Mouse (Mus musculus): ENCODE results near the gene Ttc7. TPM values are rescaled to one million over a fixed set of nuclear protein-coding genes. Genes with fewer than 3 reads are reported as not detected.

Ttc7 gene
- total and polyA plus RNA-seq, 3 experiments, result 22.8 to 42.4 TPM; not detected in 1

DNA sequence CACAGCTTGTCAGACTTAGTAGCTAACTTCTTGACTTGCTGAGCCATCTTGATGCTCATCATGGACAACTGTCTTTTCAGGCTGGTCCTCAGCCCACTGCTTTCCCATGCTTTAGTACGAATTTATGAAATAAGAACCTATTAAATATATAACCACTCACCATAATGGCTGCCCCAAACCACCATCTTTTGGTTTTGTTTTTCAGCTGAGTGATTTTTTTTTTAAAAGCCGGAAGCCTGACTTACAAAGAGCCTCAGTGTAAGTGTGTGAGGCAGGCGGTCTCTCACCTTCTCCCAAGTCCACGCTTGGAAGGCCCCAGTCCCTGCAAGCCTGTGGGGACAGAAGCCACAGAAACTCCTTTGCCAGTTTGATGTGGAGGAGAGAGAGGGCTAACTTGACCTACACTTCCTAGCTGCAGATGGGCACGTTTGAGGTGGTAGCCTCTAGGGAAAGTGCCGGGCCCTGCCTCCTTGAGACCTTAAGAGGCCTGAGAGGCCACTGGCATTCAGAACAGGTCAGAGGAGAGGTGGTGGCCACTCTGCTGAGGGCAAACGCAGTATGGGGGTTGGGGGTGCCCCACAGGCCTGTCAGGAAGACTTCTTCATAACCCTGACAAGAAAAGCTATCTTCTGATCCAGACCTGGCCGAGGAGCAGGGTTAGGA lies 3.9 kb downstream of the Ttc7 start:
- TF ChIP-seq ZNF384 (IDR thresholded peaks at IDR 0.05; ENCODE audit: low read depth, low read length) (no peak), SMC3 (IDR thresholded peaks at IDR 0.05; ENCODE audit: low read depth, low read length) (no peak), GATA1 (IDR thresholded peaks at IDR 0.05; ENCODE audit: low read depth, low read length) (no peak), CHD1 (IDR thresholded peaks at IDR 0.05; ENCODE audit: low read depth, low read length) (no peak), EP300 (IDR thresholded peaks at IDR 0.05; ENCODE audit: low read depth in 1 of 2, low read length in 2 of 2) (no peak), MEF2A (IDR thresholded peaks at IDR 0.05; ENCODE audit: extremely low read depth, insufficient replicate concordance, low read depth, low read length, poor library complexity, severe bottlenecking) (no peak), KAT2A (conservative IDR thresholded peaks at IDR 0.05; ENCODE audit: low read depth, low read length) (no peak)

DNA sequence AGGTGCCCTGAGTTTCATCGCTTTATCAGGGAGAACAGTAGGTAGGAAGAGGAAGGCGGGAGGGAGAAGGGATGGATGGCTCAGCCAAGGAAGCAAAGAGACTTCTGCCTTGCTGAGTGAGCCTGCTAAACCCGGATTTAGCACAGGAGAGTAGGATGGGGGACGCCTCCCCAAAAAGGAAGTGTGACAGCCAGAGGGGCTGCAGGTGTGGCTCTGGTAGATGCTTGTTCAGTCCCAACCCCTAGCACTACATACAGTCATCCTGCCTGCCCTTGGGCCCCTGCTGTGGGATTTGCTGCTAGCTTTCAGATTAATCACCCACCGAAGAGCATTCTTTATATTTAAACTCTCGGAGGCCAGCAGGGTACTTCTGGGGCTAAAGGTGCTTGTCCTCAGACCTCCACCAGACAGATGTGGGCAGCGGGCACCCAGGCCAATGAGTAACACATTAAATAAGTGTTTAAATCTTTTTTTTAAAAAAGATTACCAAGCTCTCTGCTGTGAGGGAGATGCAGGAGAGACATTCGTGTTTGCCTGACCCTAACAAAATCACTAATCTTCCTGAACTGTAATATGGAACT lies 4.6 kb downstream of the Ttc7 start:
- Histone ChIP-seq H3K9ac (ENCODE audit: control insufficient read depth, low read depth, low read length, poor library complexity, severe bottlenecking) (no peak overlapping the region), H3K79me2 (ENCODE audit: control insufficient read depth, insufficient read depth, low read length, poor library complexity) (peaks cover 12% of the 10 kb centered on the region), H3K4me3 (ENCODE audit: control insufficient read depth in 1 of 2, insufficient read depth in 1 of 2, low read depth in 2 of 2, low read length in 2 of 2) (no peak overlapping the region), H3K27me3 (ENCODE audit: control insufficient read depth in 1 of 2, insufficient read depth in 2 of 2, low read length in 2 of 2) (no peaks in the 10 kb centered on the region), H3K9me3 (replicated peaks; ENCODE audit: insufficient read depth, low read length) (no peaks in the 10 kb centered on the region), H3K36me3 (ENCODE audit: control insufficient read depth in 1 of 2, insufficient read depth in 2 of 2, low read length in 2 of 2) (no peaks in the 10 kb centered on the region; a peak in 1 of 4 replicates), H3K27ac (ENCODE audit: control insufficient read depth, low read depth, low read length) (no peak overlapping the region), H3K4me1 (ENCODE audit: control insufficient read depth in 1 of 2, insufficient read depth in 2 of 2, low read length in 2 of 2) (peaks cover 0 to 5% of the 10 kb centered on the region in 2 experiments; a peak in 1 of 4 replicates)
- DNase-seq (ENCODE audit: low read depth, low spot score), result no peak
- TF ChIP-seq CHD2 (IDR thresholded peaks at IDR 0.05; ENCODE audit: low read length) (no peak), ZNF384 (IDR thresholded peaks at IDR 0.05; ENCODE audit: low read depth, low read length) (no peak), SIN3A (IDR thresholded peaks at IDR 0.05; ENCODE audit: low read length) (no peak)

More for the DNA sequence above, 3.9 kb downstream of the Ttc7 start:
- peaks cover 12% of the 10 kb centered on the region for H3K79me2 ChIP-seq (ENCODE audit: control insufficient read depth, insufficient read depth, low read length, poor library complexity)
- no peak overlapping the region for H3K9ac ChIP-seq (ENCODE audit: control insufficient read depth, low read depth, low read length, poor library complexity, severe bottlenecking)
- no peaks in the 10 kb centered on the region for H3K27me3 ChIP-seq (ENCODE audit: control insufficient read depth in 1 of 2, insufficient read depth in 2 of 2, low read length in 2 of 2)
- no peaks in the 10 kb centered on the region for H3K9me3 ChIP-seq (replicated peaks; ENCODE audit: insufficient read depth, low read length)
- no peak for DNase-seq (ENCODE audit: low read depth, low spot score)
- H3K4me1 ChIP-seq (ENCODE audit: control insufficient read depth in 1 of 2, insufficient read depth in 2 of 2, low read length in 2 of 2), result peaks cover 0 to 5% of the 10 kb centered on the region in 2 experiments; a peak in 1 of 4 replicates
- no peaks in the 10 kb centered on the region; a peak in 1 of 4 replicates for H3K36me3 ChIP-seq (ENCODE audit: control insufficient read depth in 1 of 2, insufficient read depth in 2 of 2, low read length in 2 of 2)
- H3K27ac ChIP-seq (ENCODE audit: control insufficient read depth, low read depth, low read length), result no peak overlapping the region
- no peak overlapping the region for H3K4me3 ChIP-seq (ENCODE audit: control insufficient read depth in 1 of 2, insufficient read depth in 1 of 2, low read depth in 2 of 2, low read length in 2 of 2)

DNA sequence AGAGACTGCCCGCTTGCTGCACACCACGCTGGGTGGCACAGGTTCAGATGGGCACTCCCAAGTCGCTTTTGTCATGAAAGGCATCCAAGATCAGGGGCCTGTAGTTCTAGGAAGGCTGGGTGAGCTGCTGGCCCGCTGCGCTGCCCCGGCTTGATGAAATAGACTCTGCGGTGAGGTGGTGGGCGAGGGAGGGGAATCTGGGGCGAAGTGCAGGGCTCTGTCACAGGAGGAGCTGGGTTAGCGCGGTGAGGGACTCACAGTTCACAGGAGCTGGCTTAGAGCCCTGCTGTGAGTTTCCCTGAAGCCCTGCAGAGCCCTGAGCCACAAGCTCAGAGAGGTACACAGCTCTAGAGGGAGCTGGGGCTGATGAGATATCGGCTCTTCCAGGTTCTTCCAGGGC lies 5.4 kb downstream of the Ttc7 start:
- H3K9me3 ChIP-seq (replicated peaks; ENCODE audit: insufficient read depth, low read length), result no peaks in the 10 kb centered on the region
- no peak for DNase-seq (ENCODE audit: low read depth, low spot score)
- H3K4me1 ChIP-seq (ENCODE audit: control insufficient read depth in 1 of 2, insufficient read depth in 2 of 2, low read length in 2 of 2), result peaks cover 0 to 5% of the 10 kb centered on the region in 2 experiments; a peak in 1 of 4 replicates
- no peaks in the 10 kb centered on the region; a peak in 1 of 4 replicates for H3K36me3 ChIP-seq (ENCODE audit: control insufficient read depth in 1 of 2, insufficient read depth in 2 of 2, low read length in 2 of 2)
- H3K4me3 ChIP-seq (ENCODE audit: control insufficient read depth in 1 of 2, insufficient read depth in 1 of 2, low read depth in 2 of 2, low read length in 2 of 2), result no peak overlapping the region
- no peak overlapping the region for H3K9ac ChIP-seq (ENCODE audit: control insufficient read depth, low read depth, low read length, poor library complexity, severe bottlenecking)
- H3K79me2 ChIP-seq (ENCODE audit: control insufficient read depth, insufficient read depth, low read length, poor library complexity), result peaks cover 7% of the 10 kb centered on the region
- H3K27me3 ChIP-seq (ENCODE audit: control insufficient read depth in 1 of 2, insufficient read depth in 2 of 2, low read length in 2 of 2), result no peaks in the 10 kb centered on the region
- H3K27ac ChIP-seq (ENCODE audit: control insufficient read depth, low read depth, low read length), result no peak overlapping the region
- TF ChIP-seq ZMIZ1 (IDR thresholded peaks at IDR 0.05; ENCODE audit: low read depth, low read length) (no peak), UBTF (IDR thresholded peaks at IDR 0.05; ENCODE audit: borderline replicate concordance, insufficient read depth, low read depth, low read length) (no peak), USF2 (IDR thresholded peaks at IDR 0.05; ENCODE audit: borderline replicate concordance in 1 of 2, insufficient read depth in 1 of 2, low read depth in 1 of 2, low read length in 2 of 2) (no peak), GABPA (IDR thresholded peaks at IDR 0.05; ENCODE audit: low read depth, low read length) (no peak), POLR2AphosphoS2 (IDR thresholded peaks at IDR 0.05; ENCODE audit: low read length) (no peak), SMC3 (IDR thresholded peaks at IDR 0.05; ENCODE audit: low read depth, low read length) (no peak), HCFC1 (IDR thresholded peaks at IDR 0.05; ENCODE audit: low read depth, low read length) (no peak), NRF1 (IDR thresholded peaks at IDR 0.05; ENCODE audit: insufficient read depth, low read depth, low read length, poor library complexity, severe bottlenecking) (no peak), POLR2AphosphoS5 (IDR thresholded peaks at IDR 0.05; ENCODE audit: borderline replicate concordance, low read depth, low read length) (no peak), CHD2 (IDR thresholded peaks at IDR 0.05; ENCODE audit: low read length) (no peak), MAZ (IDR thresholded peaks at IDR 0.05; ENCODE audit: low read depth, low read length) (no peak), SIN3A (IDR thresholded peaks at IDR 0.05; ENCODE audit: low read length) (no peak), POLR2A (IDR thresholded peaks at IDR 0.05; ENCODE audit: control insufficient read depth in 1 of 2, insufficient read depth in 1 of 2, low read depth in 1 of 2, low read length in 2 of 2, poor library complexity in 1 of 2) (no peak), MAX (IDR thresholded peaks at IDR 0.05; ENCODE audit: low read length) (no peak), TBP (IDR thresholded peaks at IDR 0.05; ENCODE audit: low read depth, low read length) (no peak), ZNF384 (IDR thresholded peaks at IDR 0.05; ENCODE audit: low read depth, low read length) (no peak), CHD1 (IDR thresholded peaks at IDR 0.05; ENCODE audit: low read depth, low read length) (no peak), ETS1 (IDR thresholded peaks at IDR 0.05; ENCODE audit: low read depth, low read length) (no peak), ZKSCAN1 (IDR thresholded peaks at IDR 0.05; ENCODE audit: low read depth, low read length) (no peak)

Data from MEL (cell line).